Comparison of ENCODE assay signal across 30 mouse cellular contexts in genomic region chr14:118239351-118239750, GRCm38 (mm10). TPM values are rescaled to one million over a fixed set of nuclear protein-coding genes. Genes with fewer than 3 reads are reported as not detected.
DNase-seq lines count a peak whose midpoint lies in the region; ATAC-seq lines count a peak whose summit lies in the region.
"Had no signal": no experiment of that assay in that cellular context is flagged by ENCODE, and none has a peak within 500 bp of the region (broad histone marks: within the 10 kb centered on the region; RNA-seq: fewer than 3 reads in every experiment).

No protein-coding gene starts in this region.

- H3K27ac ChIP-seq in hindbrain, embryonic 10.5 days, result no peak overlapping the region
- H3K27ac ChIP-seq in hindbrain, embryonic 13.5 days, result no peak overlapping the region
- H3K27ac ChIP-seq in midbrain, embryonic 13.5 days, result no peak overlapping the region
- H3K27ac ChIP-seq: heart, embryonic 10.5 days; hindbrain, embryonic 15.5 days; neural tube, embryonic 15.5 days had no signal

- WGBS in hindbrain, embryonic 10.5 days, result 7% methylated on average over 8 of the region's 8 CpGs
- 12% methylated on average over 8 of the region's 8 CpGs for WGBS in hindbrain, embryonic 13.5 days
- WGBS in midbrain, embryonic 13.5 days, result 8% methylated on average over 8 of the region's 8 CpGs

- H3K4me2 ChIP-seq in hindbrain, embryonic 13.5 days, result no peak overlapping the region
- peak overlapping the region; percentile 35 for H3K4me2 ChIP-seq in midbrain, embryonic 13.5 days (replicated peaks)
- H3K4me2 ChIP-seq: hindbrain, embryonic 15.5 days; liver, embryonic 11.5 days; neural tube, embryonic 15.5 days had no signal

- peaks cover 48% of the 10 kb centered on the region for H3K4me1 ChIP-seq in hindbrain, embryonic 10.5 days (replicated peaks)
- peaks cover 30% of the 10 kb centered on the region for H3K4me1 ChIP-seq in hindbrain, embryonic 13.5 days (replicated peaks)
- H3K4me1 ChIP-seq in midbrain, embryonic 13.5 days (replicated peaks), result peaks cover 31% of the 10 kb centered on the region

- ATAC-seq in hindbrain, embryonic 13.5 days (ENCODE audit: low FRiP score), result no peak
- no peak for ATAC-seq in midbrain, embryonic 13.5 days

- H3K9ac ChIP-seq in hindbrain, embryonic 13.5 days, result no peak overlapping the region
- H3K9ac ChIP-seq in midbrain, embryonic 13.5 days (replicated peaks), result no peak overlapping the region
- H3K9ac ChIP-seq: hindbrain, embryonic 15.5 days; neural tube, embryonic 15.5 days had no signal

- H3K36me3 ChIP-seq in hindbrain, embryonic 10.5 days, result peaks cover 22% of the 10 kb centered on the region
- H3K36me3 ChIP-seq in hindbrain, embryonic 13.5 days, result no peaks in the 10 kb centered on the region
- H3K36me3 ChIP-seq in midbrain, embryonic 13.5 days, result peaks cover 9% of the 10 kb centered on the region
- H3K36me3 ChIP-seq: heart, embryonic 10.5 days; hindbrain, embryonic 15.5 days; neural tube, embryonic 15.5 days had no signal

- H3K27me3 ChIP-seq in hindbrain, embryonic 10.5 days (ENCODE audit: insufficient read depth, poor library complexity, severe bottlenecking), result peaks cover 64% of the 10 kb centered on the region
- H3K27me3 ChIP-seq in hindbrain, embryonic 13.5 days, result peaks cover 60% of the 10 kb centered on the region
- peaks cover 25% of the 10 kb centered on the region for H3K27me3 ChIP-seq in midbrain, embryonic 13.5 days

- intact Hi-C loops in left cerebral cortex, postnatal 25 days (cut with DNase I), result no loop called here

- DNase-seq in hindbrain, embryonic 10.5 days (ENCODE audit: low spot score), result peak; percentile 15
- DNase-seq in retina, postnatal 1 day, result peak; percentile 13
- no peak for DNase-seq in retina, embryonic 14.5 days (ENCODE audit: low spot score)
- no peak for DNase-seq in left cerebral cortex, postnatal 25 days (ENCODE audit: low spot score in 2 of 2)
- DNase-seq in cerebellum, adult 11 months, result no peak
- DNase-seq: B cell, adult 2 months; cerebellum, postnatal 14 days; kidney, adult 2 months; kidney, postnatal 14 days; lung, adult 18-20 months; lung, postnatal 14 days; right cerebral cortex, postnatal 25 days had no signal

- peak overlapping the region; percentile 20; the same call in 1 of the 2 replicates for H3K4me3 ChIP-seq in hindbrain, embryonic 10.5 days
- no peak overlapping the region for H3K4me3 ChIP-seq in hindbrain, embryonic 13.5 days
- H3K4me3 ChIP-seq in midbrain, embryonic 13.5 days (replicated peaks), result 0 out of 2 replicates have a peak overlapping the region, but pooled peaks have one; percentile 11
- H3K4me3 ChIP-seq: heart, embryonic 10.5 days; hindbrain, embryonic 15.5 days; neural tube, embryonic 15.5 days had no signal

- peaks cover 26% of the 10 kb centered on the region for H3K9me3 ChIP-seq in hindbrain, embryonic 10.5 days
- peaks cover 18% of the 10 kb centered on the region for H3K9me3 ChIP-seq in hindbrain, embryonic 13.5 days
- peaks cover 15% of the 10 kb centered on the region for H3K9me3 ChIP-seq in midbrain, embryonic 13.5 days
- H3K9me3 ChIP-seq: hindbrain, embryonic 15.5 days had no signal

RNA-seq across cellular contexts. Expression of gene Sox21, which starts 2.5 kb away (rescaled TPM):
- polyA plus RNA-seq in hindbrain, embryonic 10.5 days (2016; fragmentation: Nextera tagmentation; extraction: Ambion mirVana), result 7.6 and 9.3 TPM in 2 replicates
- 6.7 and 6.9 TPM in 2 replicates for polyA plus RNA-seq in hindbrain, embryonic 13.5 days (2015; fragmentation: Nextera tagmentation; extraction: Ambion mirVana)
- 12.2 and 16.7 TPM in 2 replicates for polyA plus RNA-seq in midbrain, embryonic 13.5 days (2015; fragmentation: Nextera tagmentation; extraction: Ambion mirVana)
- total RNA-seq in left cerebral cortex, postnatal 25 days (2021), result 10 to 100 TPM; 10.2 to 10.5 TPM
- total RNA-seq: gastrocnemius, adult 18-20 months; megakaryocyte, adult 5-6 weeks had no signal
- polyA plus RNA-seq: heart, postnatal 0 days; kidney, adult 2 months; spleen, adult 2 months had no signal

RNA-seq across cellular contexts. Expression of gene Gm9376, which starts 27.4 kb away (rescaled TPM):
- polyA plus RNA-seq in hindbrain, embryonic 10.5 days (2016; fragmentation: Nextera tagmentation; extraction: Ambion mirVana), result not detected in 2 replicates
- not detected in 2 replicates for polyA plus RNA-seq in hindbrain, embryonic 13.5 days (2015; fragmentation: Nextera tagmentation; extraction: Ambion mirVana)
- polyA plus RNA-seq in midbrain, embryonic 13.5 days (2015; fragmentation: Nextera tagmentation; extraction: Ambion mirVana), result not detected in 2 replicates
- not detected for total RNA-seq in left cerebral cortex, postnatal 25 days (2021)
- total RNA-seq: gastrocnemius, adult 18-20 months; gastrocnemius, postnatal 4 days; layer of hippocampus, adult 8-10 months; left cerebral cortex, adult 18-20 months; megakaryocyte, adult 5-6 weeks had no signal
- polyA plus RNA-seq: embryonic facial prominence, embryonic 11.5 days; heart, embryonic 10.5 days; heart, postnatal 0 days; hindbrain, embryonic 15.5 days; kidney, adult 2 months; limb, embryonic 11.5 days; liver, embryonic 11.5 days; neural tube, embryonic 15.5 days; spleen, adult 2 months; stomach, embryonic 14.5 days; thymus, postnatal 0 days; urinary bladder, adult 2 months had no signal

Comparison
In these comparisons a context has a peak if more than half of its experiments do, and no peak if none do; other contexts are left out.
1. DNase-seq: peak in hindbrain, embryonic 10.5 days (single experiment) and retina, postnatal 1 day (single experiment); none in retina, embryonic 14.5 days (single experiment), left cerebral cortex, postnatal 25 days (0 of 2) and cerebellum, adult 11 months (single experiment).